Mouse (Mus musculus): ENCODE data around the gene Nxt1.
A peak's percentile ranks its signal among the peaks of the same experiment; 100 is the strongest.

The Nxt1 gene

GRCm38 (mm10) chr2:148689444-148690140, 17.2 kb downstream of the Nxt1 start:
- peak; percentile 35 for DNase-seq (ENCODE audit: low read depth)

GRCm38 (mm10) chr2:148690291-148690690, 17.9 kb downstream of the Nxt1 start:
- DNase-seq (ENCODE audit: low read depth), result no peak

GRCm38 (mm10) chr2:148690781-148691180, 18.4 kb downstream of the Nxt1 start:
- no peak for DNase-seq (ENCODE audit: low read depth)

GRCm38 (mm10) chr2:148698571-148698970, 26.2 kb downstream of the Nxt1 start:
- no peak for DNase-seq (ENCODE audit: low read depth)

- DNase-seq (ENCODE audit: low read depth), result peak; percentile 54
Observed at GRCm38 (mm10) chr2:148706409-148707201, 34.2 kb downstream of the Nxt1 start.

GRCm38 (mm10) chr2:148707202-148707530, 34.8 kb downstream of the Nxt1 start:
- no peak for DNase-seq (ENCODE audit: low read depth)

GRCm38 (mm10) chr2:148712326-148712725, 39.9 kb downstream of the Nxt1 start:
- no peak for DNase-seq (ENCODE audit: low read depth)

GRCm38 (mm10) chr2:148717072-148717471, 44.7 kb downstream of the Nxt1 start:
- no peak for DNase-seq (ENCODE audit: low read depth)

GRCm38 (mm10) chr2:148719271-148719995, 47.0 kb downstream of the Nxt1 start:
- DNase-seq (ENCODE audit: low read depth), result no peak

Data from induced T-regulatory cell, adult 2 months (primary cell).